Mouse (Mus musculus) telencephalon, adult 2 months (tissue): ENCODE data around the gene Tmem29.
"Not testable (repeated sequence)": the region's sequence is repeated elsewhere in the genome, so short reads cannot be mapped to it uniquely, and the experiment has no call there.

Source experiments
- DNase-seq: peaks from one replicate; pipeline ENCODE4 v3.0.0-alpha.2; 2011; ENCODE audit warnings: low read depth, low spot score

The Tmem29 gene

GRCm38 (mm10) chrX:150458766-150459350, at the start of gene Tmem29:
TSS of gene Tmem29 (minus strand) at chrX:150459154.
- peak; percentile 84 for DNase-seq

- peak; percentile 69 for DNase-seq
Observed at GRCm38 (mm10) chrX:150508696-150509095, 49.7 kb upstream of the Tmem29 start.

GRCm38 (mm10) chrX:150487811-150488210, 28.9 kb upstream of the Tmem29 start:
- not testable (repeated sequence) for DNase-seq

- DNase-seq, result not testable (repeated sequence)
Observed at GRCm38 (mm10) chrX:150486314-150487030, 27.5 kb upstream of the Tmem29 start.

- peak; percentile 89 for DNase-seq
Observed at GRCm38 (mm10) chrX:150477854-150478780, 19.2 kb upstream of the Tmem29 start.

- DNase-seq, result no peak
Observed at GRCm38 (mm10) chrX:150471416-150471815, 12.5 kb upstream of the Tmem29 start.

- DNase-seq, result no peak
Observed at GRCm38 (mm10) chrX:150468266-150468665, 9.3 kb upstream of the Tmem29 start.

GRCm38 (mm10) chrX:150466817-150467216, 7.9 kb upstream of the Tmem29 start:
- not testable (repeated sequence) for DNase-seq

GRCm38 (mm10) chrX:150460143-150460542, 1.2 kb upstream of the Tmem29 start:
- no peak for DNase-seq

- DNase-seq, result no peak
Observed at GRCm38 (mm10) chrX:150459411-150459927, 515 bp upstream of the Tmem29 start.

- no peak for DNase-seq
Observed at GRCm38 (mm10) chrX:150458136-150458535, 818 bp downstream of the Tmem29 start.

- peak; percentile 84 for DNase-seq
Observed at GRCm38 (mm10) chrX:150440505-150441338, 18.2 kb downstream of the Tmem29 start.

GRCm38 (mm10) chrX:150436373-150436772, 22.6 kb downstream of the Tmem29 start:
- no peak for DNase-seq

- no peak for DNase-seq
Observed at GRCm38 (mm10) chrX:150435367-150435766, 23.6 kb downstream of the Tmem29 start.

GRCm38 (mm10) chrX:150413505-150413904, 45.4 kb downstream of the Tmem29 start:
- DNase-seq, result no peak
